Mouse (Mus musculus) inflammation-experienced regulatory T-cells, adult 6 months (primary cell): ENCODE results near the gene Krba1. TPM values are rescaled to one million over a fixed set of nuclear protein-coding genes. Genes with fewer than 3 reads are reported as not detected.

Source experiments
- ATAC-seq: one replicate; pipeline ENCODE4 v1.8.0; 2017
- polyA plus RNA-seq, 3 experiments: library from polyadenylated mRNA; unstranded; fragments of 100-300 nt; shearing (Covaris generic); gene quantifications; one replicate each; pipeline ENCODE4 v1.2.1; 2017

Krba1 gene
- polyA plus RNA-seq, 3 experiments from 2014 or later = 9.2 to 19.7 (median 12.2) TPM

DNA sequence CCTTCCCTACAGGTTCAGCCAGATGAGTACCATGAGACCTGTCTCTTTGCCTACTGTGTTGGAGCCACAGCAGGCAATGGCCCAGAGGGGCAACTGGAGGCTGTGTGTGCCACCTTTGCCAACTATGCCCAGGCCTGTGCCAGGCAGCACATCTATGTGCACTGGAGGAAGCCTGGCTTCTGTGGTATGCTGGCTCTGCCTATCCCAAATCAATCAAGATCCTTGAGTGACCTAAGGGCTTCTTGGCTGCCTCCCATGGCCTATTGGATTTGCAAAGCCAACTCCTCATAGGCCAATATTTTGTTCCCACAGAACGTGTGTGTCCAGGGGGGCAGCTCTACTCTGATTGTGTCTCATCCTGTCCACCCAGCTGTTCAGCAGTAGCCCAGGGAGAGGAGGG, 56.8 kb downstream of the Krba1 start:
- no peak for ATAC-seq

DNA sequence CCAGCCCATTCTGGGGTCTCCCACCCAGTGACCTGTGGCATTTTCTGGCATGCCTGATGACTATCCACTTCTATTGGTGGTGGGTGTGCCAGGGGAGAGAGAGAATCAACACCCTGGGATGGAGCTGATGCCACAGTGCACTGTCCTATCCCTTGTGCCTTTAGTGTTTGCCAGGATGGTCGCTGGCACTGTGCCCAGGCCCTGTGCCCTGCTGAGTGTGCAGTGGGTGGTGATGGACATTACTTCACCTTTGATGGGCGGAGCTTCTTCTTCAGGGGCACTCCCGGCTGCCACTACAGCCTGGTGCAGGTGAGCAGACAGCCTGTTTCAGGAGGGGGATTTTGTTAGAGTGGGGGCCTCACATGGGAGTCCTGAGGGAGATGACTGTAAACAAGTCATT, 57.4 kb downstream of the Krba1 start:
- no peak for ATAC-seq

DNA sequence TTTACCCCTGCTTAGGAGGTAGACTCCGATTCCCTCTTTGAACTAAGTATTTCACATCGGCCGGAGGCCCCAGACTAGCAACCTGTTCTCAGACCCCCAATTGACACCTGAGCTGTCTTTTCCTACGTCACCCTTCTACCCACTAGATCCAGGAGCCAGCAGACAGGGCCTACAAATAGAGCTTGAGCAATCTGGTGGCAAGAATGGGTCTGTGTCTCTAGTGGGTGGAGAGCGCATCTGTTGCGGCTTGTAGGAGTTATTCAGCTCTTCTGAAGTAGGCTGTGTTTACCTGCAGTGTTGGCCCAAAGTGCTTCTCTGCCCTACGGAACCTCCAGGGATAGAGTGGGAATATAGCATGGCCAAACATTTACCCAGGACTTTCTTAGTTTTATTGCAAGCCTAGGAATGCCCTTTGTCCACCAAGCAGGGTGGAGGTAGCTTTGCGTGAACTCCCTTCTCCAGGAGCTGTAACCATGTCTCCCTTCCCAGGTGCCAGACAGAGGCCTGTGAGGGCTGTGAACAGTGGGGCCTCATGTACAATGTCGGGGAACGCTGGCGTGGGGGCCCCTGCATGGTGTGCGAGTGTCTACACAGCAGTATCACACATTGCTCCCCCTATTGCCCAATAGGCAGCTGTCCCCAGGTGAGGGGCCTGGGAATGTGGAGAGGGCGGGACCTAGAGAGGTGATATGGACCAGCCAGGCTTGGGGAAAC, 69.7 kb downstream of the Krba1 start:
- ATAC-seq = no peak

DNA sequence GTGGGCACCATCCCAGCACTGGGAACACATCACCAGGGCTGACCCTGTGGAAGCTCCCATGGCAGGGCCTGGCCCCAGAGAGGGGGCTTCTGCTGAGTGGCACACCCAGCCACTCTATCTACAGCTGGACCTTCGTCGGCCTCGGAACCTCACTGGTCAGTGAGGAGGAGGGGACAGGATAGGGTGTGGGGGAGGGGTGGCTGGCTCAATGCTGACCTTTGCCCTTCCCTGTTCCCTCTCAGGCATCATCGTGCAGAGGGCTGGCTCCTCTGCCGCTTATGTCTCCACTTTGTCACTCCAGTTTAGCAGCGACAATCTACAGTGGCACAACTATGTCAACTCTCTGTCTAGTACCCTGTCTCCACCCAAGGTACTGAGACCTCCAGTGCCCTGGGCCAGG, 71.3 kb downstream of the Krba1 start:
- ATAC-seq = no peak

DNA sequence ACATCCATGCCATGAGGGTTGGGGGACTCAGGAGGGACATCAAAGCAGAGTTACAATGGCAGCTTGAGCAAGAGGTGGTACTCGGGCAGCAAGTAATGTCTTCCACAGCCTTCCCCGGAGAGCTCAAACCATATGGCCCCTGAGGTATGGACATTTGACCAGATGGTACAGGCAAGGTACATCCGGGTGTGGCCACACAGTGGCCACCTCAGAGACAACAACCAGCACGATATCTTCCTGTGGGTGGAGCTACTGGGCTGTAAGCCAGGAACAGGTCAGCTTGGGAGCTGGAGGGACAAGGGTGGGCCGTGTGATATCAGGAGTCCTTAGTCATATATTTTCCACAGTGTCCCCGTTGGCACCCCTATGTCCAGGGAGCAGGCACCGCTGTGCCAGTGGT, 72.1 kb downstream of the Krba1 start:
- no peak for ATAC-seq

Other genes starting within 250 kb of the Krba1 start
- 10 to 100 TPM in 1 of 3 experiments, 1 to 10 TPM in 2; 4.5 to 10.4 (median 8.2) TPM for gene Zfp467, start 50.2 kb downstream of the Krba1 start, polyA plus RNA-seq
- gene Sspo, start 52.6 kb downstream of the Krba1 start, polyA plus RNA-seq = 1 to 10 TPM in 1 of 3 experiments, under 1 TPM in 2; 0.54 to 1.2 (median 0.97) TPM
- under 1 TPM in 1 of 3 experiments, not detected in 2; 0.57 TPM for gene Atp6v0e2, start 142.0 kb downstream of the Krba1 start, polyA plus RNA-seq
- gene Lrrc61, start 159.2 kb downstream of the Krba1 start, polyA plus RNA-seq = 10 to 100 TPM; 27.5 to 40.7 (median 30.3) TPM
- gene Rarres2, start 177.2 kb downstream of the Krba1 start, polyA plus RNA-seq = under 1 TPM in 1 of 3 experiments, not detected in 2; 0.35 TPM
- gene Gm45021, start 194.0 kb downstream of the Krba1 start, polyA plus RNA-seq = not detected
- gene Repin1, start 198.3 kb downstream of the Krba1 start, polyA plus RNA-seq = 1 to 10 TPM; 2.7 to 6.3 (median 2.9) TPM
- 1 to 10 TPM in 1 of 3 experiments, not detected in 2; 2.7 TPM for gene Gm44965, start 198.4 kb downstream of the Krba1 start, polyA plus RNA-seq
- gene Zfp775, start 206.5 kb downstream of the Krba1 start, polyA plus RNA-seq = 1 to 10 TPM; 4.5 to 7.7 (median 7.3) TPM
- gene AI854703, start 231.2 kb downstream of the Krba1 start, polyA plus RNA-seq = 1 to 10 TPM in 2 of 3 experiments, under 1 TPM in 1; 0.40 to 2.2 (median 2.1) TPM